ENCODE assay signal across 8 mouse cellular contexts in the genomic region with DNA sequence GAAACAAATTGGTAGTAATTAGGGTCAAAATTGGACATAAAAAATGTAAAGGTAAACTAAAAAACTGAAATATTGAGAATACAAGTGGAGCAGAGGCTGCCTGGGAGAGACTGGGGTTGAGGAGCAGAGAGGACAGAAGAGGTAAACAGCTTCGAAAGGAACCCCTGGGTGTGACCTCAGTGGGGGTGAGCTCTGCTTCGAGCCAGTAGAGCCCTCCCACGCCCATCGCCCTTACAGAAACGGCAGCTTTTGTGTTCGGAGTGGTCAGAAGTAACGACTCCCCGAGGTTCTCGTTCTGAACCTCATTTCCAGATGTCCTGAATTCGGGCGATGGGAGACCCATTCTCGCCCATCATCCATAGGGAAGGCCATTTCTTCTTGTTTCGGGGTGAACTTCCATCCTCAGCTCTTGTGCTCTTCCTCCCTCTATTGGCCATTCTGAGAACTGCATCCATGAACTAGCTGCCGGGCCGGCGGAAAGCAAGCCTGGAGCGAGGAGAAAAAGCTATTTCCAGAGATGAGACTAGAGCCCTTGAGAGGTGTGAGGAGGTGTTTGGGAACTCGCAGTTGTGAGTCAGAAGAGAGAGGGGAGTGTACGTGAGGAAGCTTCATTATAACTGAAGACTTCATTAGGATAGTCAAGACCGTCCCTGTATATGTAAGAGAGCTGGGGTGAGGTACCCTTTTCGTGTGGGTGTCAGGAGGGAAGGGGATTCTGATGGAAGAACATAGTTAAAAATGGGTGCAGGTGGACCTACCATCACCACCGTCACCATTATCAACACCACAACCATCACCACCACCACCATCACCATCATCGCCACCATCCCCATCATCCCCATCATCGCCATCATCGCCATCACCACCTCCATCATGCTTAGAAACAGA. TPM values are rescaled to one million over a fixed set of nuclear protein-coding genes. Genes with fewer than 3 reads are reported as not detected.
DNase-seq lines count a peak whose midpoint lies in the region; ATAC-seq and TF ChIP-seq lines count a peak whose summit lies in the region.

No protein-coding gene starts in this region.

- peak overlapping the region; percentile 66 for H3K4me2 ChIP-seq in heart, embryonic 16.5 days (ENCODE audit: low read depth, low read length)
- peak overlapping the region; percentile 61 for H3K4me2 ChIP-seq in liver, embryonic 12.5 days
- H3K4me2 ChIP-seq in stomach, postnatal 0 days (replicated peaks; ENCODE audit: low read depth): peak overlapping the region; percentile 58

- peak; percentile 60 for DNase-seq in c-Kit-positive CD71-positive TER-119-negative erythroid progenitor cells, embryonic 14.5 days (ENCODE audit: low read depth)
- peak; percentile 62 for DNase-seq in forebrain, embryonic 10.5 days (ENCODE audit: extremely low spot score, low spot score)
- DNase-seq in kidney, postnatal 25 days: peak; percentile 48 to 81
- peak; percentile 35 to 46 for DNase-seq in natural killer cell, adult 2 months (ENCODE audit: low spot score in 2 of 2)
- peak; percentile 71 for DNase-seq in stomach, postnatal 0 days (ENCODE audit: low spot score)

- TF ChIP-seq CTCF in ES-Bruce4 (IDR thresholded peaks at IDR 0.05; ENCODE audit: low read depth, low read length): peak; percentile 70
- peak; percentile 99 for TF ChIP-seq CTCF in stomach, postnatal 0 days (IDR thresholded peaks at IDR 0.05; ENCODE audit: low read depth)

- no peak for TF ChIP-seq POLR2A in ES-Bruce4 (IDR thresholded peaks at IDR 0.05; ENCODE audit: insufficient read depth, low read length)

- H3K27ac ChIP-seq in ES-Bruce4 (ENCODE audit: insufficient read depth, low read length): no peak overlapping the region
- no peak overlapping the region for H3K27ac ChIP-seq in forebrain, embryonic 10.5 days
- H3K27ac ChIP-seq in heart, embryonic 16.5 days (ENCODE audit: low read length): no peak overlapping the region
- no peak overlapping the region for H3K27ac ChIP-seq in liver, embryonic 12.5 days
- no peak overlapping the region for H3K27ac ChIP-seq in stomach, postnatal 0 days (replicated peaks)

- ATAC-seq in heart, embryonic 16.5 days (replicated peaks; ENCODE audit: extremely low read depth, insufficient read depth, low FRiP score): peak; percentile 28; the same call in 1 of the 2 replicates
- ATAC-seq in liver, embryonic 12.5 days: no peak
- ATAC-seq in stomach, postnatal 0 days (ENCODE audit: low FRiP score, low TSS enrichment): peak; percentile 51

- H3K4me3 ChIP-seq in ES-Bruce4 (ENCODE audit: low read depth, low read length): 0 out of 2 replicates have a peak overlapping the region, but pooled peaks have one; percentile 23
- H3K4me3 ChIP-seq in forebrain, embryonic 10.5 days: peak overlapping the region; percentile 47
- peak overlapping the region; percentile 44 for H3K4me3 ChIP-seq in heart, embryonic 16.5 days (ENCODE audit: low read length)
- H3K4me3 ChIP-seq in liver, embryonic 12.5 days: peak overlapping the region; percentile 29
- H3K4me3 ChIP-seq in stomach, postnatal 0 days (ENCODE audit: low read depth, low read length): peak overlapping the region; percentile 40

- no peaks in the 10 kb centered on the region for H3K27me3 ChIP-seq in ES-Bruce4 (ENCODE audit: control insufficient read depth, insufficient read depth, low read length, poor library complexity, severe bottlenecking)
- H3K27me3 ChIP-seq in forebrain, embryonic 10.5 days (ENCODE audit: poor library complexity, severe bottlenecking): peaks cover 4% of the 10 kb centered on the region; the same call in 1 of the 2 replicates
- H3K27me3 ChIP-seq in heart, embryonic 16.5 days (ENCODE audit: control insufficient read depth, insufficient read depth, low read length): no peaks in the 10 kb centered on the region
- H3K27me3 ChIP-seq in liver, embryonic 12.5 days (replicated peaks): no peaks in the 10 kb centered on the region
- no peaks in the 10 kb centered on the region for H3K27me3 ChIP-seq in stomach, postnatal 0 days (ENCODE audit: control insufficient read depth, insufficient read depth, low read length)

- WGBS in forebrain, embryonic 10.5 days: 24% methylated on average over 25 of the region's 25 CpGs
- WGBS in heart, embryonic 16.5 days: 24% methylated on average over 25 of the region's 25 CpGs
- 26% methylated on average over 25 of the region's 25 CpGs for WGBS in liver, embryonic 12.5 days (ENCODE audit: insufficient replicate concordance)
- WGBS in stomach, postnatal 0 days: 24% methylated on average over 25 of the region's 25 CpGs

- no peak overlapping the region for H3K9ac ChIP-seq in ES-Bruce4 (ENCODE audit: low read depth, poor library complexity, severe bottlenecking)
- H3K9ac ChIP-seq in heart, embryonic 16.5 days (ENCODE audit: low read length): peak overlapping the region; percentile 10
- H3K9ac ChIP-seq in liver, embryonic 12.5 days: no peak overlapping the region
- H3K9ac ChIP-seq in stomach, postnatal 0 days (ENCODE audit: low read length): peak overlapping the region; percentile 45; the same call in 1 of the 2 replicates

- no peak for TF ChIP-seq EP300 in ES-Bruce4 (IDR thresholded peaks at IDR 0.05; ENCODE audit: insufficient read depth, low read depth, low read length)
- no peak for TF ChIP-seq EP300 in stomach, postnatal 0 days (optimal IDR thresholded peaks at IDR 0.05)

- H3K9me3 ChIP-seq in ES-Bruce4 (replicated peaks; ENCODE audit: control insufficient read depth, insufficient read depth, low read length, poor library complexity, severe bottlenecking): no peaks in the 10 kb centered on the region
- H3K9me3 ChIP-seq in forebrain, embryonic 10.5 days: no peaks in the 10 kb centered on the region
- H3K9me3 ChIP-seq in heart, embryonic 16.5 days (replicated peaks; ENCODE audit: control insufficient read depth, low read length): no peaks in the 10 kb centered on the region
- H3K9me3 ChIP-seq in liver, embryonic 12.5 days (replicated peaks): no peaks in the 10 kb centered on the region
- H3K9me3 ChIP-seq in stomach, postnatal 0 days (ENCODE audit: control insufficient read depth, low read length): no peaks in the 10 kb centered on the region

- H3K36me3 ChIP-seq in ES-Bruce4 (ENCODE audit: control insufficient read depth, insufficient read depth, low read length, poor library complexity, severe bottlenecking): no peaks in the 10 kb centered on the region
- no peaks in the 10 kb centered on the region for H3K36me3 ChIP-seq in forebrain, embryonic 10.5 days (replicated peaks)
- H3K36me3 ChIP-seq in heart, embryonic 16.5 days (ENCODE audit: control insufficient read depth, insufficient read depth): no peaks in the 10 kb centered on the region
- H3K36me3 ChIP-seq in liver, embryonic 12.5 days: no peaks in the 10 kb centered on the region
- no peaks in the 10 kb centered on the region for H3K36me3 ChIP-seq in stomach, postnatal 0 days (ENCODE audit: control insufficient read depth, insufficient read depth, low read length)

- no peaks in the 10 kb centered on the region for H3K4me1 ChIP-seq in ES-Bruce4 (ENCODE audit: control insufficient read depth, insufficient read depth, low read length)
- H3K4me1 ChIP-seq in forebrain, embryonic 10.5 days: no peaks in the 10 kb centered on the region
- no peaks in the 10 kb centered on the region for H3K4me1 ChIP-seq in heart, embryonic 16.5 days (ENCODE audit: control insufficient read depth, insufficient read depth, low read length)
- H3K4me1 ChIP-seq in liver, embryonic 12.5 days: 0 out of 2 replicates have a peak, but pooled peaks cover 4% of the 10 kb centered on the region
- no peaks in the 10 kb centered on the region for H3K4me1 ChIP-seq in stomach, postnatal 0 days (replicated peaks; ENCODE audit: control insufficient read depth, insufficient read depth)

RNA-seq across cellular contexts. Expression of gene 5830473C10Rik, which starts 28.0 kb away (rescaled TPM):
- polyA plus RNA-seq in ES-Bruce4 (2011; ENCODE audit: insufficient read depth, insufficient read length, low read depth, missing spikeins): not detected in 2 replicates
- 0.06 TPM in 1 of 2 replicates, not detected in the other for polyA plus RNA-seq in forebrain, embryonic 10.5 days (2016; fragmentation: Nextera tagmentation; extraction: Ambion mirVana)
- polyA plus RNA-seq in heart, embryonic 16.5 days (2015; fragmentation: Nextera tagmentation; extraction: Ambion mirVana): not detected in 2 replicates
- 0.12 and 0.25 TPM in 2 replicates for polyA plus RNA-seq in liver, embryonic 12.5 days (2016; fragmentation: Nextera tagmentation; extraction: Ambion mirVana)
- polyA plus RNA-seq in stomach, postnatal 0 days (2015; fragmentation: Nextera tagmentation; extraction: Ambion mirVana): 0.16 TPM in 1 of 2 replicates, not detected in the other

RNA-seq across cellular contexts. Expression of gene Rassf6, which starts 51.5 kb away (rescaled TPM):
- polyA plus RNA-seq in ES-Bruce4 (2011; ENCODE audit: insufficient read depth, insufficient read length, low read depth, missing spikeins): 4.9 and 6.0 TPM in 2 replicates
- polyA plus RNA-seq in forebrain, embryonic 10.5 days (2016; fragmentation: Nextera tagmentation; extraction: Ambion mirVana): 0.09 and 0.23 TPM in 2 replicates
- 0.62 and 1.6 TPM in 2 replicates for polyA plus RNA-seq in heart, embryonic 16.5 days (2015; fragmentation: Nextera tagmentation; extraction: Ambion mirVana)
- 4.3 and 5.0 TPM in 2 replicates for polyA plus RNA-seq in liver, embryonic 12.5 days (2016; fragmentation: Nextera tagmentation; extraction: Ambion mirVana)
- 14.5 and 14.9 TPM in 2 replicates for polyA plus RNA-seq in stomach, postnatal 0 days (2015; fragmentation: Nextera tagmentation; extraction: Ambion mirVana)

Comparison
In these comparisons a context has a peak if more than half of its experiments do, and no peak if none do; other contexts are left out.
1. H3K9ac ChIP-seq: peak in heart, embryonic 16.5 days (single experiment) and stomach, postnatal 0 days (single experiment); none in ES-Bruce4 (single experiment) and liver, embryonic 12.5 days (single experiment).
2. Peak in every context shown above with its lines, with median percentiles within 50 percentile points of each other: H3K4me3 ChIP-seq, DNase-seq and H3K4me2 ChIP-seq.